Mouse (Mus musculus): ENCODE data around the gene Sgtb.

Sgtb gene

DNA sequence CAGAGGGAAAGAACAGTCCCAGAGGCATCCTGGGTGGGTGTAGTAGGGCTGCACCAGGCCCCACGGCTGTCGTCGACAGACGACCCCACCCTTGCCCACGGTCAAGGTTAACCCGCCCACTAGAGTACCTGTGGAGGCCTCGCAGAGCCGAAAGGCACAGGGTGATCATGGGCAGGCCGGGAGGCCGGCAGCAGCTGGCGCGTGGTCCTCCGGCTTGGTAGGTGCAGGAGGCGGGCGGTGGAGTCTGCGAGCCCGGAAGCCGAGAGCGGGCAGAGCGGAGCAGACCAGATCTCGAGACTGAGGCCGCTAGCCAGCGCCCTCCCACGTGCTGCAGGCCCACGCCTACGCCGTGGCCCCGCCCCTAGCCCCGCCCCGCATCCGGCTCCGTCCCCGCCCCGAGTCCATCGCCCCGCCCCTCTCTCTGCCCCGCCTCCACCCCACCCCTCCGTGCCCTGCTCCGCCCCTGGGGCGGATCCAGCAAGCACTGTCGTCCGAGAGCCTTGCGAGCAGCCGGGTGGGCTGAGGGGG, at the start of gene Sgtb, which contains the start of gene Nln:
TSS of gene Sgtb (plus strand) at position 454 of the 528 bp plus-strand sequence.
TSS of gene Nln (minus strand) at position 327 of the 528 bp plus-strand sequence.
- peak; percentile 81 to 85 for DNase-seq (ENCODE audit: low spot score in 2 of 2)

DNA sequence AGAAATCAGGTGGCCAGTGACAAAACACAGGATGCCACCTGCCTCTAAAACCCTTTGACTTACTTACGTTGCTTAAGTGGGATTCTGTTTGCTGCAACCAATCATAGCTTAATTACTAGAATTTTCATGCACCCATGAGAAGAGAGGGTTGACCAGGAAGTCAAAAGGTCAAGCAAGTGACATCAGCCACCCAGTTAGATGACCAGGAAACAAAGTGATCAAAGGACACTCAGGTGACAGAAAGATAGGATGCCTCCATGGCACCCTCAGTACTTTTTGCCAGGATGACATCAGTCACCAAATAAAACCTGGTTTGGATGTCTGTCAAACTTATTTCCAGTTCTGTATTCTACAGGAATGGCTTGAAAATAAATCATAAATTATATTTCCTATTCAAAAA, 49.3 kb upstream of the Sgtb start:
- DNase-seq (ENCODE audit: low spot score in 2 of 2), result no peak

DNA sequence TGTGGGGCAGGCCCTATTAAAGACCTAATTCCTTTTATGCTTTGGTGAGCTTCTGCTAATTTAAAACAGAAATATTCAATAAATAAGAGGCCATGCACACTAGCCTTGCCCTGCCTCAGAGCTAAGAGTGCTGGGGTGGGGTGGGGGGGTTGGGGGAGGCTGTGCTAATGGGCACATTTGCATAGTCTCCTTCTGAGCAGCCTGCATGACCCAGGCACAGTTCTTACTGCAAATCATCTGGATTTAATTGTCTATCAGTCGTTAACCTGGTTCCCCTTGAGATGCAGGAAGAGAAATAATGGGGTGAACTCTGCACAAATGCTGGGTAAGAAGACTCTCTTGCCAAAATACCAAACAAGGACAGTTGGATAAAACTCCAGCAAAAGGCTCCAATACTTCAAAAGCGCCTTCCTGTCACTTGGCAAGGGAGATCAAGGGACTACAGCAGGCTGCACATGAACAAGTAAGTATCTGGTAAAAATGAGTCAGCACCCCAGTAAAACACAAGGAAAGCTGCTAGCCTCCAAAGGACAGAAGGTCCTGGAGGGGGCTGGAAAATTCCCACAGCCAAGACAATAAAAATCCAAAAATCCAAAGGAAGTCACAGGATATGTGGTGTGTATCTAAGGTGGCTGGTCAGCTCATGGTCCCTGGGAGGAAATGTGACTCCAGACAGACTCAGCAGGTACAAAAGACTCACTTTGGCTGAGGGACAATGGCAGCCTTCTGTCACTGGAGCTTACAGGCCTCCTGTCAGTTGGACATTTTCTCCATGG, 47.4 kb upstream of the Sgtb start:
- DNase-seq (ENCODE audit: low spot score in 2 of 2), result no peak

DNA sequence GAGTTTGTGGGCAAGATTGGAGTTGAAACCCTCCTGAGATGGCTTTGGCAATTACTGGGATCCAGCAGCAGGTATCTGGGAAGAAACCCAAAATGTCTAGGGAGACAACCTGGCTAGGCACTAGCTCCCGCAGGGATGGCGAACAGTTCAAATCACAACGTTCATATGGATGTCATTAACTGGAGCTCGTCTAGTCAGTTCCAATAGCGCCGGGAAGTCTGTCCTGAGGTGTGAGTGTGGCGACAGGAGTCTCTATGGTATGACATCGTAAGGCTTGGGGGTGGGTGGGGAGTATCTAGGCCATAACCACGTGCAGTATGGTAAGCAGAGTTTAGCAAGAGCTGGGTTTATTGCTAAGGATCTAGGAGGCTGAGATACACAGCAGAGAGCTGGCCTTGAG, 46.5 kb upstream of the Sgtb start:
- DNase-seq (ENCODE audit: low spot score in 2 of 2), result no peak

DNA sequence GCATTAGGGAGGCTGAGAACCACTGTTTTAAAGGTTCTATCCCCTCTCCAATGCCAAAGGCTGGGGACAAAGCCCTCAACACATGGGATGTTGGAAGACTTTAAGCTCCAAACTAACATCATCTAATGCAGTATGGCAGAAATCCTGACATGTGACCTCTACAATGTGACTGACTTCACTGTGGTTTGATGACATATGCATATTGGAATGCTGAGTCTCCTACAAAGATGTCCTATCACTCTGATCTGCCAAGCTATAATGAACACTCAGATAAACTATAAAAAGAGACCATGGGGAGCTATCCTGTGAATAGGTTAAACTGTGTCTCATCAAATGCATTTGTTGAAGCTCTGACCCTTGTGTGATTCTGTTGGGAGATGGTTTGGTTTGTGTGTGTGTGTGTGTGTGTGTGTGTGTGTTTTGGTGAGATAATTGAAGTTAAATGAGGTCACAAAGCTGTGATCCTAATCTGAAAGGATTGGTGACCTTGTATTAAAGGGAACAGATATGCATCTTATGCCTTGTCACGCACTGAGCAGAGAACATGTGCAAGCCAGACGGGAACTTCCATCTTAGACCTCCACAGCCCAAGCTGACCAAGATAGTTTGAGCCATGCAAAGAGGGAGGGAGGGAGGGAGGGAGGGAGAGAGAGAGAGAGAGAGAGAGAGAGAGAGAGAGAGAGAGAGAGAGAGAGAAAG, 43.7 kb upstream of the Sgtb start:
- no peak for DNase-seq (ENCODE audit: low spot score in 2 of 2)

DNA sequence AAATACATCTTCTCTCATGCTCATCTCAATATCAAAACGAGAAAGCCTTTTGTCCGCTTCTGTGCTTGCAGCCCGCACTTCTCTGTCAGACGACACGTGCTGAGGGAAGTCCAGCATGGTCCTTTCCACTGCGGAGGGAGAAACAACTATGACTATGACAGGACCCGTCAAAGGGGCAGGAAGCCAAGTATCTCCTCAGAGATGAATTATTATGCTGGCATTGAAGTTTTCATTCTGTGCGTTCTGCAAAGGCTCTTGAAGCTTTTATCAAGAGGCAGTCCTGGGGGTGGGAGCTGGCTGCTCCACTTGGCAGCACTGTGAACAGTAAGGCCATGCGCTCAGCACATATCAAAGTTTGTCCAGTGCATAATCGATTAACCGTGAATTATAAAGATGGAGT, 40.3 kb upstream of the Sgtb start:
- no peak for DNase-seq (ENCODE audit: low spot score in 2 of 2)

DNA sequence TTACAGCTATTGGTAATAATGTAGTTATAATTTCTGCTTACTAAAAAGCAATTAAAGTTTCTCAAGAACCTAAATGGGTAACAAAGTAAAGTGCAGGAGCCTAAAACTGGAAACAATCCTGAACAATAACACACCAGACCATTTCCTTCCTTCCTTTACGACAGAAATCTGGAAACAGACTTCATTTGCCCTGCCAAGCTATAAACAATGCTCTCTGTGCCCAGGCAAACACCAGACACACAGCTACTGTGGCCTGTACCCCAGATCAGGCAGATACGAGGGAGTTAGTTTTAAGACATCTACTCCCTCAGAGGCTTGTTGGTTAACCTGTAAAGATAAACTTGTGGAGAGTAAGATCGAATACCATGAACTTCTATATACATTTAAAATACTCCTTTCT, 38.8 kb upstream of the Sgtb start:
- no peak for DNase-seq (ENCODE audit: low spot score in 2 of 2)

DNA sequence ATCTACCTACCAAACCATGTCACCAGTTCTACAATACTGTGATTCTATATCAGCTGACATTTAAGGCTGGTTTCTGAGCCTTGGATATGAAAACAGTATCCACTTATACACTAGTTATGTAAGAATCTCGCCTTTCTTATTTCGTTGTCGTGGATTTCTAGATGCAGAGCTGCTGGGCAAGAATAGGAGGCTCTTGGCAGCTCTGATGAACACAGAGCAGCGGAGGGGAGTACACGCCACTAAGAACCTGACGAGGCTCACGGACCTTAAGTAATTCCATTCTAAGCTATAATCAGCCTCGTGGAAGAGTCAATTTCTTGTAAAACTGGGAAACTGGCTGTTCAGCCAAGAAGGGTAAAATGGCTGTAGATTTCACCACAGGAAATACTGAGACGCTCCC, 37.2 kb upstream of the Sgtb start:
- DNase-seq (ENCODE audit: low spot score in 2 of 2), result peak in 1 of 2 experiments; percentile 47

DNA sequence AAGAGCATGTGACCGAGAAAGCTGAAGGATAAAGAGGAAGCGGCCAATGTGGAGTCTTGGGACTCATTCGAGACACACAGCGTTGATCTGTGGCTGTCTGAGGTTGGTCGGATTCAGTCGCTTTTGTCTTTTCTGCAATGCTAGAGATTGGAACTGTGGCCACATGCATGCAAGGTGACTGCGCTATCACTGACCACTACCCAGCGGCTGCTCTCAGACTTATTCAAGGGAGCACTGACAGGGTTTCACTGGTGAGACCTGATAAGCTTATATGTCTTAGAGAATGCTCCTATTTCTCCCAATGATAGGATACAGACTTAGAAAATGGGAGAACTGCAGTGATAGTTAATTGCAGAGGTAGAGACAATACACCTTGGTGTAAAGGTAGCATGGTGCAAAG, 35.3 kb upstream of the Sgtb start:
- no peak for DNase-seq (ENCODE audit: low spot score in 2 of 2)

DNA sequence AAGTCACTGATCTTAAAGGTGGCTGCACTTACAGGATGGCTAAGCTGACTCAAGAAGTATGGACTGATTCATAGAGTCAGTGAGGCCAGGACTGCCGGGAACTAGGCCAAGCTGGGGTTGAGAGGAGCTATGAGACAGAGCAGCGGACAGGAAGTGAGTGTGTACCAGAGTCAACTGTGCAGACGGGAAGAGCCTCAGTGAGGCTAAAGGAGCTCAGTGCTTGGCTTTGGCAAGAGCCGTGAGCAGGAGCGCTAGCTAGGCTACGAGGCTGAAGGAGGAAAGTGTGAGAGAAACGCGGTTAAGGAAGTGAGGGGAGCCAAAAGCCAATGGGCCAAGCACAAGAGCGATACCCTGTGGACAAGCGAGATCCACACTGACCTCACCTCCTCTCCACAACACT, 34.8 kb upstream of the Sgtb start:
- no peak for DNase-seq (ENCODE audit: low spot score in 2 of 2)

DNA sequence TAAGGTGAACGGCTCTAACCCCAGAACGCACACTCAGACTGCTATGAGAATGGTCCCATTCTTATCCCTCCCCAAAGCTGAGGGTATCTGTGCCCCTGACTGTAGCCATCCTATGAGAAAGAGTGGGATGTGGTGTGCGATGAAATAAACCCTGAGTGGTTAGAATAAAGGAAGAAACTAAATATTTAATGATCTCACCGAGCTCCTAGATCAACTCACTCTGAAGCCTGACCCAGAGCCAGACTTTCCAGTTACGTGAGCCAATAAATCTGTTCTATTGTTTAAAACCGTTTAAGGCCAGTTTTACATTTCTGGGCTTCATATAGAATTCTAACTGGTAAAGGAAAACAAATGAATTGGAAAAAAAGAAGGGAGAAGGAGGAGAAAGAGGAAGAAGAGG, 32.5 kb upstream of the Sgtb start:
- no peak for DNase-seq (ENCODE audit: low spot score in 2 of 2)

DNA sequence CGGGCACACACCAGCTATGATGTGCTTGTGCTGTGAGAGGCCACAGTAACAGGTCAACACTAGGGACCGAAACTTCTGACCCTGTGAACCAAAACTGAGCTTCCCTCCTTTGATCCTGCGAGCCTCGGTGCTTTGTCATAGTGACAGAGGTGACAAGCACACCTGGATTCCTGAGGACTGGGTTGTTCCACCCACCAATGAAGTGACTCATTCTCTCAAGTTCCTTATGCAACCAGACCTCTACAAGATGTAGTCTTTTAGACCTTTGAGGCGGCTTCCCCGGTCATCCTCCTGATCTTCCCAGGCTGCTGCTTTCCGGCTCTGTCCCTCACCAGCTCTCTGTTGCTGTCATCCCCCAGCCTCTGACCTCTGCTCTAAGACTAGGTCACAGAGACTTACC, 27.0 kb upstream of the Sgtb start:
- no peak for DNase-seq (ENCODE audit: low spot score in 2 of 2)

DNA sequence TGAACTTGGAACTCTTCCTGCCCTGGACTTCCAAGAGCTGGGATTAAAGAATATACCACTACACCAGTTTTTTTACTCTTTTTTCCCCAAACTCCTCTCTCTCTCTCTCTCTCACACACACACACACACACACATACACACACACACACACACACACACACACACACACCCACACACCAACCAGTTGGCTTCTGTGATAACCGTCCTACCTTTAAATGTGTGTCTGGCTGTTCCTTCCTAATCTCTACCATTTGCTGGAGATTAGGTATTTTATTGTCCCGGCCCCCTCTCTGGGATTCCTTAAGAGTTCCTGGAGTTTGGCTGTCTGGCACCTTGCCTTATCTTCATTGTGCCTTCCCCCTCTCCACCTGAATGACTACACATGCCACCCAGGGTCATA, 24.9 kb upstream of the Sgtb start:
- DNase-seq (ENCODE audit: low spot score in 2 of 2), result no peak

DNA sequence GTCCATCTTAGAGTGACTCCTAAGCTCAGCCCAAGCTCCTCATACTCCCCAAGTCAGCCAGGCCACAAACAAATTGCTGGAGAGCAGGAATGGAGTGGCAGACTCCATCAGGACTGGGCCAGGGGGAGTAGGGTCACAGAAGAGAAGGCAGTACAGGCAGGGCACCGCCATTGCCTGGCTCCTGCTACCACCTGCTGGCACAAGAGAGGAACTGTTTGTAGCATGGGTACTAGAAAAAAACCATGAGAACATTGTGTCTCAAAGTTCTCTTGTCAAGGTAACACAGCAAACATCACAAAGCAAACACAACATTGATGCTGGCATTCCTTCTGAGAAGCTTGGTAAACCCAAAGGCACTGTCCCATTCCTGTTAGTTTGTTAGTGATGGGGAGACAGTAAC, 20.2 kb upstream of the Sgtb start:
- no peak for DNase-seq (ENCODE audit: low spot score in 2 of 2)

DNA sequence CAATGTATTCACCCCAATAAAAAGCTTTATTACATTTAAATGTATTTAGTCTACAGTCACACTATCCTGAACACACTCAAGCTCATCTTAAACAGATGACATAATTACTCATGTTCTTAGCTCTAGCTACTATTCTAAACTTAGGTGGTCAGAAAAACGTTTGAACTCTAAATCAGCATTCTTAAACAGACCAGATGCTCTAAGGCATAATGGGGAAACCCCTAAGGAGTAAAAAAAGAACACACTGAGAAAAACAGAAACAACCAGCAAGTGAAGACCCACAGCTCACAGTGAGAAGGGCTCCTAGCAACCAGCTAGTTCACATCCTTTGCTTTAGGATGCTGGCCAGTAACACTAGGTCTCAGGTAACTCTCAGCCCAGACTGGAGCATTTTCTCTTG, 17.8 kb upstream of the Sgtb start:
- DNase-seq (ENCODE audit: low spot score in 2 of 2), result no peak

DNA sequence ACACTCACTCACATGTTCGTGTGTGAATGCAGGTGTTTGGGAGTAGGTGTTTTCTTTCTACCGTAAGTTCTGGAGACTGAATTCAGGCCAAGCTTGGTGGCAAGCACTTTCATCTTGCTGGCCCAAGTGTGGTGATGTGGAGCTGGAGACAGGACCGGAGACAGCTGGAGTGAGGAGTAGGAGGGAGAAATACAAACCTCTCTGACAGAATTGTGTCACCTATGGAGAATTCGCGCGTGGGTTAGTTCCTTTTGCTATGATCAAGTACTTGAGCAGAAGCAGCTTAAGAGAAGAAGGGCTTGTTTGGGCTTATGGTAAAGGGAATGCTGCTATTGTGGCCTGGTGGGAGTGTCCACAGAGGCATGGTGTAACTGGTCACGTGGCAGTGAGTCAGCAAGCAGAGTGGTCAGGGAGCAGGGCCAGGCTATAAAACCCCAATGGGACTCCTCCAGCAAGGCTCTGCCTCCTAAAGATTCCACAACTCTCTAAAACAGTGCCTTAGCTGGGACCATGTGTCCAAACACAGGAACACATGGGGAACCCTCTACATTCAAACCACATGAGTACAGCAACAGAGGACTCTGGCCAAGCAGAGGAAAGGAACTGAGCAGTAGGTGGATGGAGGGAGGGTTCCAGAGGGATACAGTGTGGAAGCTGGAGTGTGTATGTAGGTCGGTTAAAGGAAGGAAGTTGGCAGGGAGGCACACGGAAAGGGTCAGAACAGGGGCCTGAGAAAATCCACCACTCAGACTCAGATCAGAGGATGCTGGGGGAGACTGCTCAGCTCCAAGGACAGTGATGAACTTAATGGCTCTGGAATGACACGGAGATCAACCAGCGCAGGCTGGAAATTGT, 14.8 kb upstream of the Sgtb start:
- no peak for DNase-seq (ENCODE audit: low spot score in 2 of 2)

DNA sequence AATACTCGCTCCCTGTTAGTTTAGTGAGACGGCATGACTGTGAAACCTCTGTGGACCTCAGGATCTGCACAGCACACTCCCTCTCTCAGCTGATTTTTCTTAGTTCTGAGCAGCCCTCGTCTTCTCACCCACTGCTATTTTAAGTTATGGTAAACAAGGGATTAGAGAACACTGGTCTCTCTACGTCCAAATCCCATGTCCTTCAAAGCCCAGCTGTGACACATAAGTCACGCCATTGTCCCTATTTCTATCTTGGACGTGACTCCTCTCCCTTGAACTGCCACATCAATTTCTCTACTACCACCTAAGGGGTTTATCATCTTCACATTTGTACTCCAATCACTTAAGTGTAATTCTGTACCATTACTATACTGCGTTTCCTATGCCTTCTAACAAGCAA, 13.6 kb upstream of the Sgtb start:
- DNase-seq (ENCODE audit: low spot score in 2 of 2), result no peak

DNA sequence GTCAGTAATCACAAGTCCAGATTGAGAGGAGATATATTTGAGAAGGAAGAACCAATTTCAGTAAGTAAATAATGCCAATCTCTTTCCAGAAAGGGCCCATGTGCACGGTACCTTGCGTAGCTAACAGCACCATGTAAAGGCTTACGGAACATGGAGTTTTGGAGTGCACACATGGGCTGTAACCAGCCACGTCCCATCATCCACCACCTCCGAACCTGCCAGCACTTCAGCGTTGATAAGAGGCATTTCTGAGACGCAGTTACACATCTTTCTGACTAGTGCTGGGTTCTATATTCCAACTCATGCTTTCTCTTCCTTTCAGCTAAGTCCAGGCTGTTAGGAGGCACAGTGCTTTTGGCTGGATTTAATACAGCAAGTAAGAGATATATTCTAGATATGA, 12.4 kb upstream of the Sgtb start:
- no peak for DNase-seq (ENCODE audit: low spot score in 2 of 2)

DNA sequence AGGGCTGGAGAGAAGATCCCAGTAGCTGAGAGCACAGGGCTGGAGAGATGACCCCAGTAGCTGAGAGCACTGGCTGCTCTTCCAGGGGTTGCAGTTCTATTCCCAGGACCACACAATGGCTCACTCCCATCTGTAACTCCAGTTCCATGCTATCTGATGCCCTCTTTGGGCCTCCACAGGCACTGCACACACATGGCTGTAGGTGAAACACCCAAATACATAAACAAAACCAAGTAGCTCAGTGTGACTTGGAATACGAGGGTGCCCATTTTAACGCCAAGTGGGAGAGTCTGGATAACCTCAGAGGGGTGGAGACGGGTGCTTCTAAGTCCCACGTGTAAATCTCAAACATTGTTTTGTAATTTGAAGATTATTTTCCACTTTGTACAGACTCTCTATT, 9.1 kb upstream of the Sgtb start:
- DNase-seq (ENCODE audit: low spot score in 2 of 2), result no peak

DNA sequence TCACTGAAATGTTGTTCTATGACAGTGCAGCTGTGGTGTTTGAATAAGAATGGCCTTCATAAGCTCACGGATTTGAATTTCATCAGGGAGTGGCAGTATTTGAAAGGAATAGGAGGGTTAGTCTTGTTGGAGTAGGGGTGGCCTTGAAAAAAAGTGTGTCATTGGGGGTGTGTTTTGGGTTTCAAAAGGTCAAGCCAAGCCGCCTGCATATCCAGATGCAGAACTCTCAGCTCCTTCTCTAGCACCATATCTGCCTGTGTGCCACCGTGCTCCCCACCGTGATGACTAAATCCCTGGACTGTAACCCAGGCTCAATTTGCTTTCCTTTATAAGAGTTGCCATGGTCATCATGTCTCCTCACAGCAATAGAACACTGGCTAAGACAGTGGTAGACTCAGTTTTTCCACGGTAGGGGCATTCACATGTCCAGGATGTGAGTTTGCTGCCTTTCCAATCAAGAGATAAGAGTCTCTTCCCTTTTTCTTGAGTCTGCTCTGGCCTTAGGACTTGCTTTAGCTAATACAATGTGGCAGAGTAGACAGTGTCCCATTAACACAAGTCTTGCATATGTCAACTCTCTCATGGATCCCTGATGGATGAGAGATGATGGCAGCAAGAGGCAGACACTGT, 7.8 kb upstream of the Sgtb start:
- DNase-seq (ENCODE audit: low spot score in 2 of 2), result no peak

DNA sequence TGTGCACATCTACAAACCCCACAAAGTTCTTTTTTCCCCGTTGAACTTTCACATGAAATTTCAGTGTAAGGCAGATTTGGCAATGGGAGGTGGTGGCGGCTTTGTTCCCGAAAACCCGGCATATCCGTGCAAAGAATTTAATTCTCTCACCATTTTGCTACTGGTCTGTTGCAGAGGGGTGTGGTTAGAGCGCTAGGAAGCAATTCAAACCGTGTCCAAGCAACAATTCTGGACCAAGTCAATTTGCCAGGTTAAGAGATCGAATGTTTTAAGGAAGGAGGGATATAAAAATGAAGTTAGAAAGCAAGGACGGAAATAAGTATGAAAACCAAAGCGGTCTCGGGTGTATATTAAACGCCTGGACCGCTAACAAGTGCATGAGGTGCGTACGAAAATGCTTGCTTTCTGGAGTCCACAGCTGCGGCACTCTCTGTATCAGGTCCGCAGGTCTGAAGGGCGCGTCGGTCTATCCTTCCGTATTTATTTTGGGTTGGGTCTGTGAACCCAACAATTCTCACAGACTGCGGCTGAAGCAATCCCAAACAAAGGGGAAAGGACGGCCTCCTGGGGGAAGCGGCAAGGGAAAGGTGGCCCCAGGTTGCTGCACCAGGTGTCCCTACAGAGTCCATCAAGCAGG, 772 bp upstream of the Sgtb start:
- DNase-seq (ENCODE audit: low spot score in 2 of 2), result peak in 1 of 2 experiments; percentile 8
